In genomic region chr2:72147246-72147645, GRCm38 (mm10) we compare ENCODE assay signal across 16 mouse cellular contexts.
"Had no signal": no experiment of that assay in that cellular context is flagged by ENCODE, and none has a peak within 500 bp of the region (broad histone marks: within the 10 kb centered on the region; RNA-seq: fewer than 3 reads in every experiment).

No protein-coding gene starts in this region.

- H3K4me3 ChIP-seq: limb, embryonic 12.5 days; limb, embryonic 15.5 days; midbrain, embryonic 12.5 days; midbrain, embryonic 15.5 days; neural tube, embryonic 12.5 days; neural tube, embryonic 15.5 days had no signal

- H3K27ac ChIP-seq: kidney, postnatal 0 days; limb, embryonic 12.5 days; limb, embryonic 15.5 days; liver, embryonic 14.5 days; macrophage; midbrain, embryonic 12.5 days; midbrain, embryonic 15.5 days; neural tube, embryonic 12.5 days; neural tube, embryonic 15.5 days had no signal

- DNase-seq: kidney, adult 11 months; kidney, adult 9 months; kidney, postnatal 25 days; left cerebral cortex, postnatal 4 days; liver, postnatal 0 days; lung, embryonic 14.5 days; thymus, postnatal 25 days had no signal

- H3K36me3 ChIP-seq: limb, embryonic 12.5 days; limb, embryonic 15.5 days; midbrain, embryonic 12.5 days; midbrain, embryonic 15.5 days; neural tube, embryonic 12.5 days; neural tube, embryonic 15.5 days had no signal

- H3K27me3 ChIP-seq: limb, embryonic 12.5 days; limb, embryonic 15.5 days; midbrain, embryonic 15.5 days; neural tube, embryonic 12.5 days; neural tube, embryonic 15.5 days had no signal
